ENCODE assay signal across 15 mouse cellular contexts in the genomic region with DNA sequence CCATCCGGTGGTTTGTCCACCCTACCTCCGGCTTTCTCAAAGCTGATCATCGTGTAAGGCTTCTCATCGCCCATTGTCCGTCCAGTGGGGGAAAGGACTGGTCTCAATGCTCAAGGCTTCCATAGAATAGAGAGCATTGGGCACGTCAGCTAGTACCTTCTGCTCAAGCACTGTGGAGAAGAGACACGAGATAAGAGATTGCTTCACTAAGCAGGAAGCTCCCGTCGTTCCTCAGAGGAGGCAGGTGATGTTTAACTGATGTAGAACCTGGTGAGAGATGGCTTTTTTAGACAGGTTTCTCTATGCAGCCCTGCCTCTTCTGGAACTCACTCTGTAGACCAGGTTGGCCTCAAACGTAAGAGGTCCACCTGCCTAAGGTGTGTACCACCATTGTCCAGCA.
"Had no signal": no experiment of that assay in that cellular context is flagged by ENCODE, and none has a peak within 500 bp of the region (broad histone marks: within the 10 kb centered on the region; RNA-seq: fewer than 3 reads in every experiment).

No protein-coding gene starts in this region.

- H3K9ac ChIP-seq: neural tube, embryonic 13.5 days; neural tube, embryonic 15.5 days; stomach, embryonic 15.5 days had no signal

- H3K4me1 ChIP-seq: neural tube, embryonic 13.5 days; neural tube, embryonic 15.5 days; stomach, embryonic 15.5 days had no signal

- H3K4me3 ChIP-seq: neural tube, embryonic 13.5 days; neural tube, embryonic 15.5 days; stomach, embryonic 15.5 days had no signal

- H3K9me3 ChIP-seq: neural tube, embryonic 13.5 days; neural tube, embryonic 15.5 days; stomach, embryonic 15.5 days had no signal

- H3K27ac ChIP-seq: neural tube, embryonic 13.5 days; neural tube, embryonic 15.5 days; stomach, embryonic 15.5 days; stomach, postnatal 0 days had no signal

- H3K27me3 ChIP-seq: neural tube, embryonic 13.5 days; neural tube, embryonic 15.5 days; stomach, embryonic 15.5 days had no signal

- H3K4me2 ChIP-seq: neural tube, embryonic 13.5 days; neural tube, embryonic 15.5 days; stomach, embryonic 15.5 days had no signal

- DNase-seq: retina, postnatal 1 day; right cerebral cortex, adult 18-20 months; right cerebral cortex, postnatal 14 days; right cerebral cortex, postnatal 25 days; right cerebral cortex, postnatal 4 days; thymus, adult 18-20 months; thymus, adult 2 months; thymus, postnatal 14 days; thymus, postnatal 25 days; thymus, postnatal 36 days; thymus, postnatal 4 days had no signal

- H3K36me3 ChIP-seq: neural tube, embryonic 13.5 days; neural tube, embryonic 15.5 days; stomach, embryonic 15.5 days had no signal
